Mouse (Mus musculus) thymus, postnatal 4 days (tissue): ENCODE measurements around the gene Agap1.

Experiments used
- DNase-seq: peaks from one replicate; pipeline ENCODE4 v3.0.0; 2021

The Agap1 gene

GRCm38 (mm10) chr1:89798724-89799123 lies 344.1 kb downstream of the Agap1 start:
- DNase-seq = no peak

GRCm38 (mm10) chr1:89801506-89801905 lies 346.9 kb downstream of the Agap1 start:
- DNase-seq = no peak

DNA sequence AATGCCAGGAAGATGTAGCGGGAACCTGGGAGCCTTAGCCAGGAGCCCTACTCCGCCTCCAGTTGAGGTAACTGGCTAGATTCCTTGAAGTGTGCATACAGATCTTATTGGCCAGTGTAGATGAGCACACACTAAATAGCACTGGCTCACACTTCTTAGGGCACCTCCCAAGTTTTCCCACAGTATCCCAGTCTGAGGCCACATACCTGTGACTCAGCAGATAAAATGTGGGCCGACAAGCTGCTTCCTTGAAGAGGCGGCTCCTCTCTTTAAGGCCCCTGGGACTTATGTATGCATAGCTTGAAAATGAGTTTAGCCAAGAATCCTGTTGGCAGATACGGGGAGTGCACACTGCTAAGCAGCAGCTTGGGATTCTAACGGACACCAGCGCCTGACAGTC lies 350.4 kb downstream of the Agap1 start:
- DNase-seq = no peak

DNA sequence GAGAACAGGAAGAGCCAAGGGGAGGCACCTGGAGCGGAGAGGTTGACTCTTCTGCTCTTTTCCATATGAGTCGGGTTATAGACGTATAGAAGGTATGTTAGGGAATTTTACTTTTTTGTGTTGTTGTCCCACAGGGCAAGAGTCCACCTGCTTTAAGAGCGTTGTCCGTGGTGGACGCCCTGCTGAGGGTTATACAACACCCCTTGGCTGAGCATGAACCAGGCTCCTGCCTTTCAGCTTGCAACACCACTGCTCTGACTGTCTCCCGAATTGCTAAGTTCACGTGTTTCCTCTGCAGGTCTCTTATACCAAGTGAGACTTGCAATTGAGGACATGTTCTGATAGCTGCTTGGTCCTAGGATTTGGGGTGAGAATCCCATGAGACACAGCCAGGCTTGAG lies 358.2 kb downstream of the Agap1 start:
- DNase-seq = no peak

DNA sequence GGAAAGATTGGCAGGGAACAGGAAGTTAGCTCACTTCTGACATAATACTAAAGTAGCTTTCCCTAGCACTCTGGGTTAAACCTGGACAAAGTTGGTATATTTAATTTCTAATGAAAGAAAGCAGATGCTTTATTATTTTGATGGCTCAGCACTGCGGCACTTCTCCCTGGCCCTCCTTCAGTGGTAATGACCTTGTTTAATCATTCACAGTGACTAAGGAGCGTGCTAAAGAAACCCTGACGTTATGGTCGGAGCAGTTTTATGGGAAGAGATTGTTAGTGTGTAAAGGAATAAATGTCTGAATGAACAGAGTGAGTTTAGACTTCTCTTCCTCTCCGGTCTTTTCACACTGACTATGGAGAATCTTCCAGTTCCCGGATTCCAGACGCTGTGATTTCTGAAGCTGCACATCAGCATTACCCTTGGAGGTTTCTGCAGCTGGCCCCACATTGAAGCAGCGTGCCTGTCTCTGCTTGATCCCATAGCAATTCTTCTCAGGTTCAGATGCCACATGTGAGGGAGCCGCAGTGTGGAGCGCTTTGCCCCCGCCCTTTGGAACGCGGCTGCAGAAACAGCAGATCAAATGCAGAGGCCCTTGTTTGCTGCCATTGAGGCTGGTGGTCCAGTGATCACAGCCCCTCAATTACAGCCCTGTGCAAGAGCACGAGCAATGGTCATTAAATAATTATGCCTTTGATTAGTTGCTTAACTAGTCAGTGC lies 362.0 kb downstream of the Agap1 start:
- no peak for DNase-seq

DNA sequence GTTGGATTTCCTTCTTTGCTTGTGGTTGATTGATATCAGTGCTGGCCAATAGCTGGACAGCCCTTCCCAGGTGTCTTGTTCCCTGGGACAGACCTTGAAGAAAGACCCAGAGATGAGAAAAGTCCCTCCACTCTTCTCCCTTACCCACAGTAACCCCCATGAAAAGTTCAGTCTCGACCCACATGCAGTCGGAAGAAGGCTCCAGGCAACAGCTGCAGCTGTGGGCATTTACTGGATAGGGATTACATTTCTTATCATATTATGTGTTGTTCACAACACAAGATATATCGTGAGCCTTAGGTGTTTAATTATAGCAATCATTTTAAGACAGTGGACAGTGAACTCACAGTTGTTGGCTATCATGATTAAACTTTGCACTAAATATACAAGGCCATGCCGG lies 367.2 kb downstream of the Agap1 start:
- DNase-seq = no peak

GRCm38 (mm10) chr1:89822431-89822830 lies 367.8 kb downstream of the Agap1 start:
- no peak for DNase-seq

GRCm38 (mm10) chr1:89823036-89823435 lies 368.4 kb downstream of the Agap1 start:
- DNase-seq = no peak

GRCm38 (mm10) chr1:89827051-89827450 lies 372.4 kb downstream of the Agap1 start:
- DNase-seq = no peak

- DNase-seq = no peak
Measured at GRCm38 (mm10) chr1:89831095-89831494, 376.5 kb downstream of the Agap1 start.

- DNase-seq = no peak
Measured at GRCm38 (mm10) chr1:89844064-89844463, 389.5 kb downstream of the Agap1 start.

- no peak for DNase-seq
Measured at GRCm38 (mm10) chr1:89845487-89845886, 390.9 kb downstream of the Agap1 start.

DNA sequence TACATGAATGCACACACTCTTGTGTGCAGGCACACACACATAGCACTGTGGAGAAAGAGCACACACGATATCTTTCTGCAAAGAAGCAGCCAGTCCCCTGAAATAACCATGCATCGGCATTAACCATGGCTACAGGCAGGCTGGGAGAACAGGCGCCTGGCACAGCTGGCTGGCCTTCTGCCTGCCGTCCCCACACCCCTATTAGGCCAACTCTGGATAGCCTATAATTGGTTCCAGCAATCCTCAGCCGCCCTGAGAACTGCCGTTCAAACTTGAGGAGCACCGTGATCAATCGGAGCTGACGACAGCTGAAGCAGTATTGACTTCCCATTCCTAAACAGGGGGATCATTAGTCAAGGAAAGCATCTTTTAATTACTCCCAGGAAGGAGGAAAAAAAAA lies 391.5 kb downstream of the Agap1 start:
- DNase-seq = no peak

DNA sequence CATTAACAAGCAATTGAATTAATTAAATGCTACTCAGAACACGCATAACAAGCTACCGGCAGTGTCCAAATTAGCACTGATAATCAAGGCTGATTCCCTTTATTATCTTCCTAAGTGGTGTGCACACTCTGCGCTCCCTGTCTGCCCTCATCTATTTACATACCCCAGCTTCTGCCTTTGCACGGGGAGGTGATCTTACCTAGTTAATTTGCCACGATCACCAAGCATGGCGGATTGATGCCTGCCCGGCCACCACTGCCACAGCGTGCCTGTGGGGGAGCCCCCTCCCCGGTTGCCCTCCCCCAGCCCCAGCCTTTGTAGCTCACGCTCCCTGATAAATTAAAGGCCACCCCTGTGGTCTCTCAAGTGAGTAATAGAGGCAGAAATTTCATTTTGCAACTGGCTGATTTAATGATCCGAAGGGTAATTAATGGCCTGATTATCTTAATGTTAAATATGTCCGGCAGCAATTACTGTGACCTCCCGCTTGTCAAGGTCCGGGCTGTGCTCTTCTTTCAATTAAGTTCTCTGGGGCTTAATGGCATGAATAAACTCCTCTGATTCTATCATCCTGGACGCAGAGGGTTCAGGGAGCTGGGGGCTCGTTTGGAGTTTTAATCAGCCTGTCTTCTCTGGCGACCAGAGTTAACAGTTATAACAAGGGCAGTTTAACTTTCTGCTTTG lies 393.9 kb downstream of the Agap1 start:
- no peak for DNase-seq

- no peak for DNase-seq
Measured at GRCm38 (mm10) chr1:89849151-89849860, 394.7 kb downstream of the Agap1 start.

GRCm38 (mm10) chr1:89849861-89850230 lies 395.2 kb downstream of the Agap1 start:
- no peak for DNase-seq

DNA sequence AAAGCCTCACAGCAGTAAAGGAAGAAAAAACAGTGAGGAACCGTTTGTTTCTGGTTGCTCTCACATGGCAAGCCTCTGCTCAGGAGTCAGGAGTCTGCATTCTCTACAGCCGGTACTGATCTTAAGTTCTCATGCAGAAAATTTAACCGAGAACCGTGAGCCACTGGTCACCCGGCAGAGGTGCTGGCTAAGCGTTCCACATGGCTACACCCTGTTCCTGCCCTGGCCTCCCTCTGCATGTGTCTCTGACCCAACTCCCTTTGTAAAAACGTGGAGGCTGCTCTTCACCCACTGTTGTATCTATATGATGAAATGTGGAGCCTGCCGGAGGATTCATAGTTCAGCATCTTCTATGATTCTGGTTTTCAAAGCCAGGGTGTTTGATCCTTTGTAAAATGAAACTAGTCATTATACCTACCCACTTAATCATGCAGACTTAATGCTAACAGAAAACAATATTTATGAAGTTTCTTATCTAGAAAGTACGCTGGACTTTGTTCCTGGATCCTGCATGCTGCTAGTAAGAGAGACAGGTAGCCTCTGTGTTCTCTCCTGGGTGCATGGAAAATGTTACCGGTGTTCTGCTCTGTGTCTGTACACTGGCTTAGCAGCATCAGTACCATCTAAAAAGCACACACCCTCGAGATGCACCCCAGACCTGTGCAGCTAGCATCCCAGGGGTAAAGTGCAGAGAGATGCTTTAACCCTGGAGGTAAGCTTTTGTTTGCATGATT lies 396.2 kb downstream of the Agap1 start:
- DNase-seq = no peak

DNA sequence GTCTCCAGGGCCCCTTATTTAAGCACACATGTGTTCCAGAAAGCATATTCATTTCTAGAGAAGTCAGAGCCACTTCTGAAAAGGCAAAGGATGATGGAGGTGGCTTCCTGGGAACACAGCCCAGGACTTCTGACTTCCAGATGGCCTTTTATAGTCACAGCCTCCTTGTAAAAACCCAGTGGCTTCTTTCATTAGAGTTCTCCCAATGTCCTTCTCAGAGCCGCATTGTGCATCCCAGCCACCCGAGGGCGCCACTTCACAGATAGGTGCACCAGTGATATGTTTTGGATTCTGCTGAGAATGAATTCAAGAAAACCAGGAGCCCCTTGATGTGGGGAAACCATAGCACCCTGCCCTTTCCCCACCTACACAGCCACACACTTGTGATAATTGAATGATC lies 404.6 kb downstream of the Agap1 start:
- DNase-seq = peak; percentile 49

DNA sequence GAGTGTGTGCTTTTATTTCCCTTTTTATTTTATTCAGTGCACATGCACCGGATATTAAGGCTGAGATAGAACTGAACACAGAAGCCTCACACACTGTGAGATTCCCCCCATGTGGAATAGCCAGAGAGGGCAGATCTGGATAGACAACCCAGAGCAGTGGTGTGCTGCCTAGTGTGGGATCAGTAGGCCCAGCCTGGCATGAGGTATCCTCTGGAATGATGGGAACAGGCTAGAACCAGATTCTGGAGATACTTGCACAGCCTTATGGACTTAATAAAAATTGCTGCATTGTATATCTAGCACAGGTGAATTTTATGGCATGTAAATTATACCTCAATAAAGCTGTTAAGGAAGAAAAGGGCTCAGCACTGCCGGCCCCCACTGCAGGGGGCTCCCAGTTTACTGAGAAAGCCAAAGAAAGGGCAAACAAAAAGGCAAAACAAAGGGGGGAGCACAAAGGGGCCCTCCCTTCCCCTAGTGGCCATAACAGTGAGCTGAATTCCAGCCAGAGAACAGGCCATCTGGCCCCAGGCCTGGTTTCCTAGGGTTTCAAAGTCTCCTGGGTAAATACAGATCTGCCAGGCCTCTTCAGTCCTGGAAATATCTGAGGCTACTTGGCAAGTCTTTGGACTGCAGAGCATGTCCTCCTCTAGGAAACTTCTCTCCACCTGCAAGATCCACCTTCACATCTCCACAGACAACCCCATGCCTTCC lies 405.6 kb downstream of the Agap1 start:
- no peak for DNase-seq

DNA sequence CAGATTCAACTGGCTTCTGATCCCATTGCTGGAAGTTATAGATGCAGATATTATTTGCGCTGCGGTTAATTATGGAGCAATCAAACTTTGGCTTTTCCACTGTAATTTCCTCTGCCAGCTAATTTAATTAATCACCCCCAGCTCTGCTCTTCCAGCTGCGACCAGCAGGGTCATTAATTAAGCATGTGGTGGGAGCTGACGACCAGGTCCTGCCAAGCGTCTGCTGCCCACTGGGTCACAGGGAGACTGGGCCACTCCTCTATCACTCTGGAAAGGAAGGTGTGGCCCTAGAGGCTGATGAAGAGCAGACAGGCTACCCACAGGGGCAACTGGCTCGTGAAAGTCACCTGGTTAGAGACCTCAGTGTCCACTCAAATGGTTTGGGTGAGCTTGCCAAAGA lies 411.2 kb downstream of the Agap1 start:
- DNase-seq = no peak

DNA sequence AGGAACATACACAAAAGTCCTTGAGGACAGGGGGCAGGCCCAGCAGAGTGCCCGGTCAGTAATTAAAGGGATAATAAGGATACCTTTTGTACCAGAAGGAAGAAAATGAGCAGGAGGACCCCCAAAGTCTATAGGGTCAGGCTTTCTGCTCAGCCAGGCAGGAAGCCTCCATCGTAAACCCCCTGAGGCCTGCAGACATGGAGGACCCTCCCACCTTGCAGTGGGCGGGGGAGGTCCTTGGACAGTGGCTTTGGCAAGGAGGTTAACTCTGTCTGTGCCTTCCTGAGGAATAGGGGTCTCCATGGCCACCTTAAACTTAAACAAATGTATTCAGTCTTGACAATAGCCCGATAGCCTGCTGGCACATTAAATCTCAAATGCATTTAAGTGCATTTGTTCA lies 413.2 kb downstream of the Agap1 start:
- DNase-seq = no peak

GRCm38 (mm10) chr1:89870134-89870905 lies 415.7 kb downstream of the Agap1 start:
- no peak for DNase-seq
